Mouse (Mus musculus) heart, embryonic 16.5 days (tissue): Measurements from ENCODE around the gene Cdcp1. TPM values are rescaled to one million over a fixed set of nuclear protein-coding genes. Genes with fewer than 3 reads are reported as not detected.

ENCODE experiments used
- ATAC-seq: fragments of 200-750 bp; cut with Nextera tagmentation; replicated peaks from 2 replicates; pipeline ENCODE4 v1.8.0; 2017; ENCODE audit warnings: moderate number of reproducible peaks; ENCODE audit not compliant: insufficient read depth, low FRiP score; ENCODE audit errors: extremely low read depth
- H3K27ac ChIP-seq: fragments of 300-500 bp; sonication (generic); 2 replicates; pipeline ENCODE4 v1.5.1; 2014; ENCODE audit warnings: mild to moderate bottlenecking, low read length, control low read depth, moderate library complexity
- H3K27me3 ChIP-seq: fragments of 300-500 bp; sonication (generic); 2 replicates; pipeline ENCODE4 v1.6.1; 2014; ENCODE audit warnings: low read length, mixed read lengths; ENCODE audit not compliant: control insufficient read depth, insufficient read depth
- H3K36me3 ChIP-seq: fragments of 300-500 bp; sonication (generic); 2 replicates; pipeline ENCODE4 v1.6.1; 2014; ENCODE audit not compliant: control insufficient read depth, insufficient read depth
- H3K4me1 ChIP-seq: fragments of 300-500 bp; sonication (generic); 2 replicates; pipeline ENCODE4 v1.6.1; 2014; ENCODE audit warnings: low read length, mixed read lengths; ENCODE audit not compliant: control insufficient read depth, insufficient read depth
- H3K4me2 ChIP-seq: fragments of 300-500 bp; sonication (generic); 2 replicates; pipeline ENCODE4 v1.6.1; 2014; ENCODE audit warnings: low read depth, mild to moderate bottlenecking, control low read depth, low read length
- H3K4me3 ChIP-seq: fragments of 300-500 bp; sonication (generic); 2 replicates; pipeline ENCODE4 v1.5.1; 2014; ENCODE audit warnings: mild to moderate bottlenecking, control low read depth, low read length
- H3K9ac ChIP-seq: fragments of 300-500 bp; sonication (generic); 2 replicates; pipeline ENCODE4 v1.6.1; 2014; ENCODE audit warnings: low read length, control low read depth
- H3K9me3 ChIP-seq: fragments of 300-500 bp; sonication (generic); replicated peaks from 2 replicates; pipeline ENCODE4 v1.6.1; 2016; ENCODE audit warnings: low read length; ENCODE audit not compliant: control insufficient read depth
- WGBS: fragments of 180-500 bp; shearing (Covaris S2); extraction: QIAGEN DNeasy Blood & Tissue Kit; methylation state at CpG from one replicate; pipeline ENCODE4 v1.1.7; 2014; 5-methylcytosine and 5-hydroxymethylcytosine counted together
- polyA plus RNA-seq: library from polyadenylated mRNA; unstranded; fragments of >200 nt; fragmentation: Nextera tagmentation; extraction: Ambion mirVana; gene quantifications from 2 replicates; pipeline ENCODE4 v1.2.1, GENCODE M21; 2015

The Cdcp1 gene
- polyA plus RNA-seq, 1 experiment from 2014 or later = 1.7 TPM

DNA sequence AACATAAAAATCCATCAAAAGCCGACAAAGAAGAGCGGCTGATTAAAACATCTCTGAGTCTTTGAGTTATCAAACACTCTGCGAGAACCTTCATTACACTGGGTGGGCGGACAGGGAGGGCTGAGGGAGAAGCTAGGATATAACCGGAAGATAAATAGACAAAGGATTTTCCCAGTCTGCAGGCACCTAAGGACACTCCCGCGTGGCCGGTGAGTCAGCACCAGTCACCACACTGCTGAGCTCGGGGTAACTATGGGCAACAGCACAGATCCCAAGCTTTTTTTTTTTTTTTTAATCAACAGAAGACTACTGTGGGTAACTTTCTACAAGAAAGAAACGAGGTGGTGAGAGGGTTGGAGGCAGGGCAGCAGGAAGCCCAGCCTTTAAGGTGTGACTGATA, 28.1 kb upstream of the Cdcp1 start:
- Histone ChIP-seq H3K27me3 (no peaks in the 10 kb centered on the region), H3K36me3 (no peaks in the 10 kb centered on the region), H3K4me1 (no peaks in the 10 kb centered on the region), H3K9me3 (no peaks in the 10 kb centered on the region), H3K9ac (no peak overlapping the region), H3K4me2 (no peak overlapping the region), H3K27ac (no peak overlapping the region), H3K4me3 (no peak overlapping the region)
- 41% methylated on average over 10 of the region's 10 CpGs for WGBS
- ATAC-seq = no peak

DNA sequence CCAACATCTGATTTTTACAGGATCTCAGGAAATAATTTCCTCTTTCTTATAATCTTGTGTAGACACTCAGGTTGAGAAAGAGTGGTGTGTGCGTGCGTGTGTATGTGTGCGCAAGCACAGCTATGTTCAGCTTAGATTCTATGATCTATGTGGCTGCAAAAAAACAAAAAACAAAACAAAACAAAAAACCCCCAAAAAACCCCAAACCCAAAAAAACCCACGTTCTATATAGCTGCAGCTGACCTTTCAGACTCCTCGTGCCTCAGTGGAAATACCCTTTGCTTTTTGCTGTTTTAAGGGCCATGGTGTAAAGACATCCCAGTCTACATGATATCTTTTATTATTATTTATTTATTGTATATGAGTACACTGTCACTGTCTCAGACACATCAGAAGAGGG, 25.4 kb upstream of the Cdcp1 start:
- H3K9me3 ChIP-seq = no peaks in the 10 kb centered on the region
- H3K9ac ChIP-seq = no peak overlapping the region
- no peaks in the 10 kb centered on the region for H3K36me3 ChIP-seq
- no peak overlapping the region for H3K4me3 ChIP-seq
- no peaks in the 10 kb centered on the region for H3K27me3 ChIP-seq
- 91% methylated on average over 5 of the region's 5 CpGs for WGBS
- peaks cover 5% of the 10 kb centered on the region; the same call in 1 of the 2 replicates for H3K4me1 ChIP-seq
- ATAC-seq = no peak
- H3K4me2 ChIP-seq = no peak overlapping the region
- no peak overlapping the region for H3K27ac ChIP-seq

DNA sequence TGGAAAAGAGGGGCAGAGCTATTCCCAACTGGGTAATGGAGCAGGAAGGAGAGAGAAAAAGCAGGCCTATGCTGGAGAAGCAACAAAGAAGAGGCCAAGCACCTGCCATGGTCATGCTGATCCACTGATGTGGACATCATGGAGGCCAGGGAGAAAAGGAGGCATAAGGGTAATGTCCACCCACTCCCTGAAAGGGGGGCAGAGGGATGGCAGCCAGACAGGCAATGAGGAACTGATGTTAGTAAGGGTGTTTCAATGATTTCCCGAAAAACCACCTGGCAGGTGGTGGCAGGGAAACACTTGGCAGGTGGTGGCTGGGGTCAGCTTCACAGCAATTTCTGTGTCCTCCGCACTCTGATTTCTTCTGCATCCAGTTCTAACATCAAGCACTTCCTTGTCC, 24.9 kb upstream of the Cdcp1 start:
- Histone ChIP-seq H3K36me3 (no peaks in the 10 kb centered on the region), H3K4me2 (no peak overlapping the region), H3K27ac (no peak overlapping the region), H3K4me3 (no peak overlapping the region), H3K27me3 (no peaks in the 10 kb centered on the region), H3K9ac (no peak overlapping the region), H3K9me3 (no peaks in the 10 kb centered on the region), H3K4me1 (peaks cover 5% of the 10 kb centered on the region; the same call in 1 of the 2 replicates)
- no peak for ATAC-seq
- 90% methylated on average over 2 of the region's 2 CpGs for WGBS

DNA sequence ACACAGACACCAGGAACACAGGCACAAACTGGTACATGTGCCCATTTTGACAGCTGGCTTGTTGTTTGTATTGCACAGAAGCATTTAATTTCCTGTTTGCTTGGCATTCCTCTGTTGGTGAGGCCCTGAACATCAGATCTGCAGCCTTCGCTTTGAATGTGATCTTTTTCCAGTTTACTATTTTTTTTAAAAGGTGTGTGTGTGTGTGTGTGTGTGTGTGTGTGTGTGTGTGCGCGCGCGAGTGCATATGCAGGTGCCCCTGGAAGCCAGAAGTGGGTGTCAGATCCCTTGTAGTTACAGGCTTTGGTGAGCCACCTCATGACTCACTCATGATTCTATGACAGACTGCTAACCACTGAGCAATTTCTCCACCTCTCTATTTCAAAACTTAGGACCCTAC, 24.4 kb upstream of the Cdcp1 start:
- 92% methylated on average over 5 of the region's 5 CpGs for WGBS
- H3K4me3 ChIP-seq = no peak overlapping the region
- H3K9ac ChIP-seq = no peak overlapping the region
- no peak overlapping the region for H3K4me2 ChIP-seq
- no peak for ATAC-seq
- H3K27ac ChIP-seq = no peak overlapping the region
- no peaks in the 10 kb centered on the region for H3K9me3 ChIP-seq
- H3K36me3 ChIP-seq = no peaks in the 10 kb centered on the region
- no peaks in the 10 kb centered on the region for H3K27me3 ChIP-seq
- H3K4me1 ChIP-seq = peaks cover 5% of the 10 kb centered on the region; the same call in 1 of the 2 replicates

DNA sequence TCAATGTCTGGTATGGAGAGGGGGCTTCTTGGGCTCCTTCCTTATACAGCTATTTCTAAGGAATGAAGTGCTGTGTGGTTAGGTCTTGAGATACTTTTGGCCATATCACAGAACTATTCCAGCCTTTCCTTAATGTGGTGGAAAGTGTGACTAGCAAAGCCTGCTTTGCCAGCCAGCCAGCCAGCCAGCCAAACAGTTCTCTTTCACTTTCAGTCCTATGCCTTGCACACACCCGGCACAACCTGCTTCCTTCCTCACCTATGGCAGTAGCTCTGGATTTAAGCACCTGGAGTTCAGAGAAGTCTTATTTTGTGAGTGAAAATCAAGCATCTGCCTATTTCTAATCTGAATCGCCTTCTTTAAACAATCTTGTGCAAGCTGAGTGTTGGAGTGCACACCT, 23.8 kb upstream of the Cdcp1 start:
- WGBS = 64% methylated on average over 2 of the region's 2 CpGs
- no peaks in the 10 kb centered on the region for H3K27me3 ChIP-seq
- no peak overlapping the region for H3K4me2 ChIP-seq
- H3K9me3 ChIP-seq = no peaks in the 10 kb centered on the region
- H3K27ac ChIP-seq = peak overlapping the region; percentile 87; the same call in 1 of the 2 replicates
- ATAC-seq = no peak
- peaks cover 5% of the 10 kb centered on the region; the same call in 1 of the 2 replicates for H3K4me1 ChIP-seq
- H3K4me3 ChIP-seq = no peak overlapping the region
- no peaks in the 10 kb centered on the region for H3K36me3 ChIP-seq
- H3K9ac ChIP-seq = no peak overlapping the region

DNA sequence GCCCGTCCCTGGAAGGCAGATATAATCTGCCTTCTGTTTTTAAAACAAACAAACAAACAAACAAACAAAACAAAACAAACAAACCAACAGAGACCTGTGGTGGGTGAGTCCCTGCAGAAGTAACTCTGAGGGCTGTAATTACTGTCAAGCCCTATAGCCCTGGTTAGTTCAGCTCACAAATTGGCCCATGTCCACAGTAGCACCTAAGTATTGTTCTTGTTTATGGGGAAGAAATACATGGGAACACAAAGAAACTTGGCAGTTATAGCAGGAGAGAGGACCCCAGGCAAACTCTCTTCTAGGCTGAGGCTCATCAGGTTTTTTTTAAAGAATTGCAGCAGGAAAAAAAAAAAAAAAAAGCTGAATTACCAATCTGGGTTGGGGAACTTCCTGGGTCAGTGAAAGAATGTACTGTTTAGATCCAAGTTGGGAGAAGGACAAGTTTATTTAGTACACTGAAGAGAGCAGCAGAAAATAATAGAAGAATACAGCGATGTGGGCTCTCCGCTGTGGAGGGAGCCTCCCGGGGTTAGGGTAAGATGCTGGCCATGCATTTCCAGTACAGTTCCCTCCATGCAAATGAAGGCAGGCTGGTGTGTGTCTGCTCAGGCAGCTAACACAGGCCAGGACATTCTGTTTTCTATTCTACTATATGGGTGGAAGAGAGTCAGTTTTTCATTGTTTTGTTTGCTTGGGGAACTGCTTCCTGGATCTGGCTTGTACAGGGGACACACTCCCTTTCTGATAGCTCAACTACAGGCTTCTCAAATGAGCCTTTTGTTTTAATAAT, 22.6 kb upstream of the Cdcp1 start:
- Histone ChIP-seq H3K27me3 (no peaks in the 10 kb centered on the region), H3K4me3 (no peak overlapping the region), H3K4me1 (peaks cover 5% of the 10 kb centered on the region; the same call in 1 of the 2 replicates), H3K27ac (peak overlapping the region; percentile 87), H3K36me3 (no peaks in the 10 kb centered on the region), H3K9ac (no peak overlapping the region), H3K9me3 (no peaks in the 10 kb centered on the region), H3K4me2 (no peak overlapping the region)
- WGBS = 48% methylated on average over 4 of the region's 4 CpGs
- peak; percentile 20 for ATAC-seq

DNA sequence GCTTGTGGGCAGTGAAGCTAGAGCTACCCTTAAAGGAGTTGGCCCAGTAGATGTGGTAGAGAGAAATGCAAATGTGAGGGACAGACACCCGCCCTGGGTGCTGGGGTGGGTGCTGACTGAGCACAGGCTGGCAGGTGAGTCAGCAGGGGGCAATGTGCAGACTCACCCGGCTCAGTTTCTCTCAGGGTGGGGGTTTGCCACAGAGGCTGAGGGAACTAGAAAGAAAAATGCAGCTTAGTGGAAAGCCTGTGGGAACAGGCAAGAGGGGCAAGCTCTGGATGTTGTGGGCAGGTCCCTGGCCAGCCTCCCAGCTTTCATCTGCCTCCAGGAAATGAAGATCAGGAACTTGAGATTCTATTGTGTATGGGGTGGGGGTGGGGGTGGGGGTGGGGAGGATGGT, 21.9 kb upstream of the Cdcp1 start:
- ATAC-seq = peak; percentile 50
- H3K27ac ChIP-seq = peak overlapping the region; percentile 87
- no peak overlapping the region for H3K4me2 ChIP-seq
- H3K27me3 ChIP-seq = no peaks in the 10 kb centered on the region
- WGBS = 28% methylated on average over 2 of the region's 2 CpGs
- H3K36me3 ChIP-seq = no peaks in the 10 kb centered on the region
- no peak overlapping the region for H3K9ac ChIP-seq
- no peaks in the 10 kb centered on the region for H3K9me3 ChIP-seq
- no peak overlapping the region for H3K4me3 ChIP-seq
- peaks cover 5% of the 10 kb centered on the region; the same call in 1 of the 2 replicates for H3K4me1 ChIP-seq

DNA sequence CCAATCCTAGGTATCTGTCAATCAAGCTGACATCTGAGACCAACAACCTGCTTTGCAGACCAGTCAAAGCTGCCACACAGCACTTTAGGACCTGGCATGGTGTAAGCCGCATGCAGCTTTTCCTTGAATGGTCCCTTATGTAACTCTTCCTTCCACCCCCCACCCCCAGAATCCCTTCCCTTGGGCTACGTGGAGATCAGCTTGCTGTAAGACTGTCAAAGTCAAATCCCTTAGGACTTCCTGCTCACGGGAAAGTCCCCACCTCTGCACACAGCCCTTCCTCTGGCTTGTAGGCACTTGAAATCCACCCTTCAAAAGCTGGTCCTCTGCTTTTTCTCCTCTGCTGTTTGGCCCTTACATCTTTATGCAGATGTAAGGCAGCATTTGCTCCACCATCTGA, 19.8 kb upstream of the Cdcp1 start:
- H3K4me3 ChIP-seq = no peak overlapping the region
- H3K4me2 ChIP-seq = no peak overlapping the region
- H3K27me3 ChIP-seq = no peaks in the 10 kb centered on the region
- peaks cover 5% of the 10 kb centered on the region; the same call in 1 of the 2 replicates for H3K4me1 ChIP-seq
- H3K36me3 ChIP-seq = no peaks in the 10 kb centered on the region
- ATAC-seq = no peak
- H3K9ac ChIP-seq = no peak overlapping the region
- no peaks in the 10 kb centered on the region for H3K9me3 ChIP-seq
- H3K27ac ChIP-seq = no peak overlapping the region
- WGBS = 31% methylated on average over 3 of the region's 3 CpGs

DNA sequence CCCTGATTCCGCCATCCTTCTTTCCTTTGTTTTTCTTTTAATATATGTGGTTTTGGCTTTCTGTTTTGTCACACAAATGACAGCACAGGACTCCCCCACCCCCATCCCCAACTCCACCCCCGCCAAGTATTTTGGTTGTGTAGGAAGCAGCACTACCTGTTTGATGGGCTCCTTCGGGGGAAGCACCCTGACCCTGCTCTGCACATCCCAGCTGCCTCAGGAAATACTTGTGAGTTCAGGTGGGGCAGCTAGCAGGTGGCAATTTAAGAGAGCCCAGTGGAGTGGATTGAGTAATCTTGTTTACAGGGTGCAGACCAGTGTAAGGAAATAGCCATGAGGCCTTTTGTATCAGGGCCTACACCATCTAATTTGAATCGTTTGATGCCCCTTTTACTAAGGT, 14.0 kb upstream of the Cdcp1 start:
- 60% methylated on average over 4 of the region's 4 CpGs for WGBS

More for the DNA sequence above, 14.0 kb upstream of the Cdcp1 start:
- ATAC-seq = no peak
- no peaks in the 10 kb centered on the region for H3K36me3 ChIP-seq
- H3K9ac ChIP-seq = no peak overlapping the region
- no peaks in the 10 kb centered on the region for H3K27me3 ChIP-seq
- H3K4me3 ChIP-seq = no peak overlapping the region
- H3K27ac ChIP-seq = no peak overlapping the region
- no peaks in the 10 kb centered on the region for H3K9me3 ChIP-seq
- H3K4me2 ChIP-seq = no peak overlapping the region
- no peaks in the 10 kb centered on the region for H3K4me1 ChIP-seq
